Mouse (Mus musculus) liver, adult 2 months (tissue): ENCODE data around the gene Ap2a2.

ENCODE experiments used
- CTCF ChIP-seq: fragments of 200-500 bp; IDR thresholded peaks from 2 replicates; pipeline ENCODE4 v1.5.1; 2011; ENCODE audit warnings: low read depth, low read length, control low read depth
- POLR2A ChIP-seq: fragments of 200-500 bp; IDR thresholded peaks from 2 replicates; pipeline ENCODE4 v1.6.1; 2011; ENCODE audit warnings: low read length, control low read depth; ENCODE audit not compliant: insufficient read depth; ENCODE audit errors: extremely low read depth

GRCm38 (mm10) chr7:141625120-141625810 lies 63.3 kb downstream of the Ap2a2 start:
- TF ChIP-seq POLR2A: no peak
- TF ChIP-seq CTCF: no peak
